Mouse (Mus musculus) forebrain, embryonic 14.5 days (tissue): ENCODE measurements around the gene St6gal2. TPM values are rescaled to one million over a fixed set of nuclear protein-coding genes. Genes with fewer than 3 reads are reported as not detected.
A peak's percentile ranks its signal among the peaks of the same experiment; 100 is the strongest.

Experiments used
- ATAC-seq: fragments of 200-750 bp; cut with Nextera tagmentation; 2 replicates; pipeline ENCODE4 v1.8.0; 2017; ENCODE audit warnings: mild to moderate bottlenecking, moderate library complexity
- DNase-seq: peaks from one replicate; pipeline ENCODE4 v3.0.0-alpha.2; 2015; ENCODE audit warnings: low spot score
- H3K27ac ChIP-seq: fragments of 300-500 bp; sonication (generic); 2 replicates; pipeline ENCODE4 v1.5.1; 2014; ENCODE audit warnings: low read depth, mild to moderate bottlenecking, control low read depth, low read length, moderate library complexity
- H3K27me3 ChIP-seq: fragments of 300-500 bp; sonication (generic); replicated peaks from 2 replicates; pipeline ENCODE4 v1.6.1; 2014; ENCODE audit warnings: low read length, control low read depth, mixed read lengths; ENCODE audit not compliant: control insufficient read depth, insufficient read depth
- H3K36me3 ChIP-seq: fragments of 300-500 bp; sonication (generic); 2 replicates; pipeline ENCODE4 v1.6.1; 2014; ENCODE audit warnings: low read length, control low read depth; ENCODE audit not compliant: control insufficient read depth, insufficient read depth
- H3K4me1 ChIP-seq: fragments of 300-500 bp; sonication (generic); 2 replicates; pipeline ENCODE4 v1.6.1; 2014; ENCODE audit warnings: antibody characterized with exemption, low read length, control low read depth; ENCODE audit not compliant: control insufficient read depth, insufficient read depth
- H3K4me2 ChIP-seq: fragments of 300-500 bp; sonication (generic); 2 replicates; pipeline ENCODE4 v1.6.1; 2014; ENCODE audit warnings: mild to moderate bottlenecking, control low read depth, low read length
- H3K4me3 ChIP-seq: fragments of 300-500 bp; sonication (generic); 2 replicates; pipeline ENCODE4 v1.5.1; 2014; ENCODE audit warnings: low read depth, low read length, control low read depth
- H3K9ac ChIP-seq: fragments of 300-500 bp; sonication (generic); 2 replicates; pipeline ENCODE4 v1.6.1; 2014; ENCODE audit warnings: mild to moderate bottlenecking, low read length, control low read depth, moderate library complexity
- H3K9me3 ChIP-seq: fragments of 300-500 bp; sonication (generic); replicated peaks from 2 replicates; pipeline ENCODE4 v1.6.1; 2016; ENCODE audit warnings: low read length, control low read depth, mixed read lengths; ENCODE audit not compliant: control insufficient read depth
- WGBS: fragments of 180-500 bp; shearing (Covaris S2); extraction: QIAGEN DNeasy Blood & Tissue Kit; methylation state at CpG from one replicate; pipeline ENCODE4 v1.1.7; 2014; 5-methylcytosine and 5-hydroxymethylcytosine counted together
- polyA plus RNA-seq: library from polyadenylated mRNA; unstranded; fragments of >200 nt; fragmentation: Nextera tagmentation; extraction: Ambion mirVana; gene quantifications from 2 replicates; pipeline ENCODE4 v1.2.1, GENCODE M21; 2014

The St6gal2 gene
- polyA plus RNA-seq, 1 experiment from 2014 or later, result 20.7 TPM

DNA sequence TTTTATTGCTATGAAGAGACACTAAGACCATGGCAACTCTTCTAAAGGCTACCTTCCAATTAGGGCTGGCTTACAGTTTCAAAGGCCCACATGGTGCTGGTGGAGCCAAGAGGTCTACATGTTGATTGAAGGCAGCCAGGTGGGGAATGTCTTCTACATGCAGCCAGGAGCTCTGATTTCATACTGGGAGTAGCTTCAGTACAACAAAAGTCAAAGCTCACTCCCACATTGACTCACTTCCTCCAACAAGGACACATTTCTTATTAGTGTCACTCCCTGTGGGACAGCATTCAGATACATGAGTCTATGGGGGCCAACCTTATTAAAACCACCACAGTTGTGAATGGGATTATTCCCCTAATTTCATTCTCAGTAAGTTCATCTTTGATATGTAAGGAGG is 23.8 kb downstream of the St6gal2 start:
- Histone ChIP-seq H3K4me1 (no peaks in the 10 kb centered on the region), H3K9ac (no peak overlapping the region), H3K4me3 (no peak overlapping the region), H3K27ac (no peak overlapping the region), H3K36me3 (no peaks in the 10 kb centered on the region), H3K4me2 (no peak overlapping the region), H3K27me3 (no peaks in the 10 kb centered on the region), H3K9me3 (no peaks in the 10 kb centered on the region)
- ATAC-seq, result no peak
- DNase-seq, result no peak

DNA sequence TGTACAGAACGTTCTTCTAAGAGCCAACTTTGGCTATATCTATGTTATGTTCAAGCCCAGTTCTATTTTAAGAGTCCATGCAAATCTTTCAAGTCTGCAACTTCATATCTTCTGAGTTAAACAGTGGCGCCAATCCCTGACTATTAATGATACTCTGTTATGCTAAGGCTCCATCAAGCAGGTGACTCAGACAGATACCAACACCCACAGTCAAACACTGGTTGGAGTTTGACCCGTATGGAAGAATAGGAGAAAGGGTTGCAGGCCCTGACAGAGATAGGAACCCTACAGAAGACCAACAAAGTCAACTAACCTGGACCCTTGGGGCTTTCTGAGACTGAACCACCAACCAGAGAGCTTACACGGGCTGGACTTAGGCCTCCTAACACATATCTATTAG is 30.8 kb downstream of the St6gal2 start:
- H3K27me3 ChIP-seq, result no peaks in the 10 kb centered on the region
- no peak overlapping the region for H3K4me3 ChIP-seq
- 0 out of 2 replicates have a peak, but pooled peaks cover 3% of the 10 kb centered on the region for H3K4me1 ChIP-seq
- H3K36me3 ChIP-seq, result no peaks in the 10 kb centered on the region
- ATAC-seq, result no peak
- 89% methylated on average over 4 of the region's 4 CpGs for WGBS
- H3K4me2 ChIP-seq, result no peak overlapping the region
- H3K27ac ChIP-seq, result no peak overlapping the region
- no peak for DNase-seq
- no peaks in the 10 kb centered on the region for H3K9me3 ChIP-seq
- no peak overlapping the region for H3K9ac ChIP-seq

DNA sequence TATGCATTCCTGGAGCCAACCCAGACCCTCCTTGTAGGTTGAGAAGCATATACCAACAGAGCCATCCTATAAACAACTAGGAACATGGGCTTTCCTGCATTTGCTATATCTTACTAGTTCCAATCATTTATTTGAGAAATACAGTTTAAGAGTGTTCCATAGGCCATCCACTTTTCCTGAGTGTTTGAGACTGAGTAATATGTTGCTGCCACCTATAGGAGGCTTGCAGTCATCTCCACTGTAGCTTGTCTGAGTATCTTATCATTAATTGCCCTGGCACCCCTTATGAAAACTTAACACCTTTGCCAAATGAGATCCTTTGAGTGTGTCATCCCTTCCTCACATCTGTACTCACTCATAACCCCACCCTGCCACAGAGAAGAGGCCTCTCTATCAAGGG is 32.2 kb downstream of the St6gal2 start:
- Histone ChIP-seq H3K9ac (no peak overlapping the region), H3K4me1 (0 out of 2 replicates have a peak, but pooled peaks cover 3% of the 10 kb centered on the region), H3K27me3 (no peaks in the 10 kb centered on the region), H3K9me3 (no peaks in the 10 kb centered on the region), H3K4me3 (no peak overlapping the region), H3K36me3 (peaks cover 4% of the 10 kb centered on the region; the same call in 1 of the 2 replicates), H3K27ac (no peak overlapping the region), H3K4me2 (no peak overlapping the region)
- DNase-seq (peak; percentile 66), ATAC-seq (peak; percentile 83)

DNA sequence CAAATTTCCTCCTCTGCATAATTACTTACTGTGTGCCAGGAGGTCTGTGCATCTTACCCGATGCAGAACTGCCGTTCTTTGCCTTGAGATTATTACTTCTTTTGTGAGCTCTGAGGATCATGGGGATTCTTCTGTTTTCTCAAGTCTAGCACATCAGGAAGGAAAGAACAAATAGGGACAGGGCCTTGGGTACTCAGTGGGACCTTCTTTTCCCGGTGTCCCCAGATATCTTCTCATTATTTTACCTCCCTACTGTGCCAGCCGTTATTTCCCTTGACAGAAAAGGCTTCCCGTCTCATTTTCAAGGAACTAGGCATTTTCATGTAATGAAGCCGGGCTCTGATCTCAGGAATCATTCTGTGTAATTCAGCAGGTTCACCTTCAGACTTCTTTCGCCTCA is 34.2 kb downstream of the St6gal2 start:
- H3K27ac ChIP-seq, result no peak overlapping the region
- WGBS, result 37% methylated on average over 7 of the region's 7 CpGs

DNA sequence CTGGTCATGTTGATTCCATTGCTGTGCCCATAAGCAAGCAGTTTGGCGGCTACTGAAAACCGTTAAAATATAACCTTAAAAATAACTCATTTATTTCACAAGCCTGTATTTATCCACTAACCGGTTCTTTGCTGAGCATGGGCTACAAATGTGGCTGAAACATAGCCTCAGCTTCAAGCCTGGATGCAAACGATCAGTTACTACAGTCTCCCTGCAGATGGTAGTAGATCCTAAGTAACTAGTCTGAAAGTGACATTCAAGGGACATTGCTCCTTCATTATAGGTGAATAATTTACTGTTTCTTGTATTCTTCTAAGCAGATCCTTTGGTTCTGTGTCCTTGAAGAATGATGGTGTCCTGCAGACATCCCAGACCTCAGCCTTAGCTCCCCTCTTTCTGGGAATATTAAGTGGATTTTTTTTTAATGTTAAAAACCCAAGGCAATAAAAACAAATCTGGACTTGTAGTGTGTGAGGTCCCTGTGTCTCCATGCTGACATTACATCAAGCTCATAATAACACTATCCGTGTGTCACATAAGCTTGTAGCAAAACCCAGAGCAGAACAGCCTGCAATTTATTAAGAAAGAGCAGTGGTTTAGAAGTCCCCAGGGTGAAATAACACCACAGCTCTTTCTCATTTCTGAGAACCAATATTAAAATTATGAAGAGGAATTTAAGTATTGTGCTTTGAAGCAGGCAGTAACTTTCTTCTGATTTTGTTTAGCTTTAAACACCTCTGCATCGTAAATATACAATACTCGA is 39.1 kb downstream of the St6gal2 start:
- WGBS, result 95% methylated on average over 7 of the region's 7 CpGs
- Histone ChIP-seq H3K4me3 (no peak overlapping the region), H3K27ac (no peak overlapping the region), H3K4me1 (0 out of 2 replicates have a peak, but pooled peaks cover 3% of the 10 kb centered on the region), H3K9ac (no peak overlapping the region), H3K4me2 (no peak overlapping the region), H3K9me3 (no peaks in the 10 kb centered on the region), H3K27me3 (no peaks in the 10 kb centered on the region), H3K36me3 (peaks cover 10% of the 10 kb centered on the region; the same call in 1 of the 2 replicates)
- DNase-seq, result no peak
- ATAC-seq, result no peak

More for the DNA sequence above, 34.2 kb downstream of the St6gal2 start:
- peak; percentile 59; the same call in 1 of the 2 replicates for ATAC-seq
- Histone ChIP-seq H3K4me2 (no peak overlapping the region), H3K9ac (no peak overlapping the region), H3K4me1 (0 out of 2 replicates have a peak, but pooled peaks cover 3% of the 10 kb centered on the region), H3K9me3 (no peaks in the 10 kb centered on the region), H3K4me3 (no peak overlapping the region), H3K36me3 (peaks cover 10% of the 10 kb centered on the region; the same call in 1 of the 2 replicates), H3K27me3 (no peaks in the 10 kb centered on the region)
- peak; percentile 34 for DNase-seq

DNA sequence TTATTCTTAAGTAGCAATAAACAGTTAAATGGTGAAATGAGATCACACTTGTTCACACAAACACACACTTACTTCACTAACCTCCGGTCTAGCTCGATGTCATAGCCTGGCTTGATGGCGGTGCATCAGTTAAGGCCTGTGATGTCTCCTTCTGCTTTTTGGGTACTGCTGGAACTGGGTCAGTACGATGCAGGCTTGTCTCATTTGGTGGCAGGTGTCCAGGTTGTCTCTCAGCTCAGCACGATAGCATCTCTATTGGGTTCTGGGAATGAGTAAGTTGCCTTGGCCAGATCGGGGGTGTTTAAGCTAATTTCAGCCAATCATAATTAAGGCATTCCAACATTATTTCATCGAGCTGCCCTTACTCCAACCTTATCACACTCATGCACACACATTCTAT is 86.7 kb downstream of the St6gal2 start:
- Histone ChIP-seq H3K4me3 (no peak overlapping the region), H3K27ac (no peak overlapping the region), H3K9ac (no peak overlapping the region), H3K4me2 (no peak overlapping the region), H3K4me1 (no peaks in the 10 kb centered on the region), H3K36me3 (no peaks in the 10 kb centered on the region), H3K9me3 (no peaks in the 10 kb centered on the region), H3K27me3 (no peaks in the 10 kb centered on the region)
- DNase-seq (no peak), ATAC-seq (no peak)
- 94% methylated on average over 7 of the region's 7 CpGs for WGBS

DNA sequence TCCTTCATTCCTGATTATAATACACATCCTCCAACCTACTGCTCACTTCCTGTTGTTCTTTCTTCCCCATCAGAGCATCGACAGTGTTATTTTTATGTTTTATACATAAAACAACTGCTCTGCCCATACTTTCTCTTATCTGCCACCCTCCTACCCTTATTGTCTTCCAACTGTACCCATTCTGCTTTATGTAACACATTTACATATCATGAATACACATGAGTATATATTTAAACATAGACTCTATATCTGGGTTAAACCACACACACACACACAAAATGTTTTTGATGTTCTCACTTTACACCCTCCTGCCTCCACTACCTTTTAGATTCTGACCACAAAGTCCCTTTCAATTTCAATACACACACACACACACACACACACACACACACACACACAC is 103.3 kb downstream of the St6gal2 start:
- 67% methylated on average over 1 of the region's 1 CpGs for WGBS
- Histone ChIP-seq H3K27ac (no peak overlapping the region), H3K36me3 (no peaks in the 10 kb centered on the region), H3K27me3 (no peaks in the 10 kb centered on the region), H3K4me3 (no peak overlapping the region), H3K9ac (no peak overlapping the region), H3K4me1 (no peaks in the 10 kb centered on the region), H3K9me3 (no peaks in the 10 kb centered on the region), H3K4me2 (no peak overlapping the region)
- DNase-seq (no peak), ATAC-seq (no peak)

DNA sequence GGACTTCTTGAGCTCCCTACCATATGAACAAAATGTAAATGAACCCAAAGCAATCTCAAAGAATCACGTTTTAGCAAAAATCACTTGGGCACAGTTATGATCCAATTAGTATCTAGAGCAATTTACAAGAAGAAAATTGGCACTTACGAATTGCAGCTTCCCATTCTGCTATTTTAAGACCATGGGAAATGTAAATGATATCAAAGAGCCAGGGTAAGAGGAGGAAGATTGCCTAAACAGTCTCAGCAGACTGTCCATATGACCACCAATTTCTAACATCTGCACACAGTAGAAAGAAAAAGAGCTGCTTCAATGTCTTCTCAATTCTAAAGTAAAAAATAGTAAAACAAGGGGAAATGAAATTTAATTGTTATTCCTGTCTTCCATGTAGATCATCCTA is 116.6 kb downstream of the St6gal2 start:
- H3K36me3 ChIP-seq, result no peaks in the 10 kb centered on the region
- H3K4me2 ChIP-seq, result no peak overlapping the region
- H3K9me3 ChIP-seq, result no peaks in the 10 kb centered on the region
- no peaks in the 10 kb centered on the region for H3K27me3 ChIP-seq
- no peak overlapping the region for H3K27ac ChIP-seq
- WGBS, result 70% methylated on average over 2 of the region's 2 CpGs
- DNase-seq, result no peak
- H3K4me3 ChIP-seq, result no peak overlapping the region
- ATAC-seq, result no peak
- no peaks in the 10 kb centered on the region for H3K4me1 ChIP-seq
- no peak overlapping the region for H3K9ac ChIP-seq
